Mouse (Mus musculus) megakaryocyte, adult 5-6 weeks (primary cell): Measurements from ENCODE around the gene Cdk5. TPM values are rescaled to one million over a fixed set of nuclear protein-coding genes. Genes with fewer than 3 reads are reported as not detected.

Source experiments
- ATAC-seq: 2 replicates; pipeline ENCODE4 v1.8.0; 2016; ENCODE audit warnings: mild to moderate bottlenecking, inconsistent platforms; ENCODE audit not compliant: poor library complexity, severe bottlenecking
- total RNA-seq, 2 experiments: library from RNA; stranded (forward) in 1 of 2; stranded (reverse) in 1 of 2; fragments of 153-499, 151-499 nt in 1 of 2; fragments of 221-1000, 200-1000 nt in 1 of 2; gene quantifications; 2 replicates each; pipeline versions ENCODE4 v1.2.3 to v1.2.4; 2015 to 2017

Gene Cdk5
- total RNA-seq, 2 experiments from 2014 or later = 16.9 to 18.2 TPM

DNA sequence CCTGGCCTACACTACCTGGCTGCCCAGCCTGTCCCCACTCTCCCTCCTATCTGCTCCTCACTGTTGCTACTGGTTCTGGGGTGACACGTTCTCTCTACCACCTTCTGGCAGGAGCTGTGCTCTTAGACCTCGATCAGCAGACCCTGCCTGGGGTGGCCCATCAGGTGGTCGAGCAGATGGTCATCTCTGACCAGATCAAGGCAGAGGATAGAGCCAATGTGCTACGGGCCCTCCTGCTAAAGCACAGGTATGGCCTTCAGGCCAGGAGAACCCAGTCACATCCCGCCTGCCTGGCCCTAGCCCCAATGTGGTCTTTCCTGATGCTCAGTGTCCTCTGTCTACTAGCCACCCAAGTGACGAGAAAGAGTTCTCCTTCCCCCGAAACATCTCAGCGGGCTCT is 10.7 kb upstream of the Cdk5 start:
- no peak for ATAC-seq

GRCm38 (mm10) chr5:24428596-24428995 is 5.3 kb upstream of the Cdk5 start:
- no peak for ATAC-seq

- ATAC-seq = no peak
Observed at GRCm38 (mm10) chr5:24427981-24428402, 4.7 kb upstream of the Cdk5 start.

DNA sequence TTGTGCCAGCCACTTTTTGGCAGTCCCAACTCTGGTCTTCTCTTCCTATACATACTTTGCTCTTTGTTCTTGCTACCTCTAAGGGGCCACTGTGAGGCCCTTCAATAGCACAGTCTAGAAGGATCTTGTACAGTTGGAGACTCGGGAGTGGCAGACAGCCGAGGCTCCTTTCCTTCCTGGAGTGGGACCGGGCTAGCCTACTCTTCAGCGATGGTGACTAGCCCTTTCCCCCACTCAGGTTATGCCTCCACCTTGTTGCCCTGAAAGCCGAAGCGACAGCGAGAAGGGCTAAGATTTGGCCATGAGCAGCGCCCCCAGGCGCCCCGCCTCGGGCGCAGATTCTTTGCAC is 3.9 kb upstream of the Cdk5 start:
- no peak for ATAC-seq

DNA sequence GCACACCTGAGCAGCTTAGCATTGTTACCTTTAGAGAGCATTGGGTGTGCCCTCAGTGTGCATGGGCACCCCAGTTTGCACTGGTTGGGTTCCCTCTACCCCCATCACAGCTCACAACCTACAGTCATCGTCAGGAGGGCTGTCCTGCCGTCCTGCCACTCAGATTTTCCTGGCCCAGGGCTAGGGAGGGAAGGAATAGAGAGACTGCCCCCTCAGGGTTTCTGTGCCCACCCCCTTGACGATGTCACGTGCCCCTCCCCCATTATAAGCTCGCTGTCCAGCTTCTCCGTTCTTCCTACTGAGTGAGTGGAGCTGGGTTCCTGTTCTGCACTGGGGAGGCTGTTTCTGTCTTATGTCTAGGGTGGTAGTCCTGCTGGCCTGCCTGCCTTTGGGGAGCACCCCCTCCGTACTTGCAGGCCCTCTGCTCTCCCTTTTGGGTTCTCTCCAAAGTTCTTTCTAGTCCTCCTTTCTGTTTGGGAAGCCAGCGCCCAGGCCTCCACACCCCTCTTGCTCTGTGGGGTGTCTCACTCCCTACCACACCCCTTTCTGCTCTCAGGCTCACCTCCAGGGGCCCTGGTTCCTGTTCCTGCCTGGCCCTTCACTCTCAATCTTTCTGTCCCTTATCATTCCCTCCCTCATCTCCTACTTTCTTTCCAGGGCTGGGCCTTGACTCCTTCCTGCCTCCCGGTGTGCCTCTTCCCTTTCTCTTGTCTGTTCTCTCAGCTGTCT is 3.4 kb upstream of the Cdk5 start:
- ATAC-seq = no peak

DNA sequence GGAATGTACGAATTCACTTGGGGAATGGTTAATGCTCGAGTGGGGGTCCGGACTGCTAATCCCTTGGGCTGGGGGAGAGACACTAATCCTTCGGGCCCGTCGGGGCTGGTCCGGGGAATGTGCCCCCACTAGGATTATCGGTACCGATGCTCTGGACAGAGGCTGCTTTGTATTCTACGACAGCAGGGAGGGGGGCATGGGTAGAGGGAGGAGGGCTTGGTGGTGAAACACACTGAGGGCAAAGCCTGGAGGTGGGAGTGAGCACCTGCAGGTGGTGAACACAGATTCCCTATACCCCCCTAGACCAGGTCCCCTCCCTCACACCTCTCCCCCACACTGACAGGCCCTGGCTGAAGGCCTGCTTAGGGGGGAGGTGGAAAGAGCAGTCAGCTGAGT is 2.7 kb upstream of the Cdk5 start:
- no peak for ATAC-seq

- 0 out of 2 replicates have a peak, but pooled peaks have one; percentile 3 for ATAC-seq
Observed at GRCm38 (mm10) chr5:24425421-24426036, 2.2 kb upstream of the Cdk5 start.

GRCm38 (mm10) chr5:24424861-24425411 is 1.6 kb upstream of the Cdk5 start:
- peak; percentile 50 for ATAC-seq

DNA sequence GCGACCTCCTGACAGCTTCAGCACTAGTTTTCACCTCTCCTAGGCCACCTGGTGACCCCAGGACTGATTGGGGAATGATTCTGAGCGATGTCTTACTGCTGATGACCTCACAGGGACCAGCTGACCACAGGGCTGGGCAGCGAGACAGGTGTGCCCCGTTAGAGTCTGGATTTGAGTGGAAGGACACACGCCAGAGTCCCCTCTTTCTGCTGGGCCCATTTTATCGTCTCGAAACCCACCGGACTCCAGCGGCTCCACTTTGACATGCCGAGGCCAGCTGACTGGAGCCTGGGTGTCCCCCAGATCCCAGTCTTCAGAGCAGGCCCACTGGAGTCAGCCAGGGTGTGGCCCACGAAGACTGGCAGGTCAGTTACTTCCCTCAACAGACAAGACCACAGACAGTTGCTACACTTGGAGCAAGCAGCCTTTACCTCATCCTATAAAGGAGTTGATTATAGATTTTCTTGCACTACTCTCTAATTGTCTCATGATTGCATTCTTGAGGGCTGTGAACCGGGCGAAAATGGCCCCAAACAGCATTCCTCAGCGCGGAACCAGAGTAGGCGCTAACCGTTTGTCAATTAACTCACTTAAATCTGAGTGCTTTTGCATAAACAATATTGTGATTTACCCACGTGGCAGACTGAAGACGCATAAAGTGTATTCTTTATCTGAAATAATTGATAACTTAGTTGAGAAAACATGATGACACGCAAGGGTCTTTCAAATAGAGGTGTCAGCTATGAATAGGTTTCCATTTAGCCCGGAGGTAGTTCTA is 863 bp upstream of the Cdk5 start:
- peak; percentile 55 for ATAC-seq

GRCm38 (mm10) chr5:24420381-24420780 is 2.9 kb downstream of the Cdk5 start:
- ATAC-seq = no peak

DNA sequence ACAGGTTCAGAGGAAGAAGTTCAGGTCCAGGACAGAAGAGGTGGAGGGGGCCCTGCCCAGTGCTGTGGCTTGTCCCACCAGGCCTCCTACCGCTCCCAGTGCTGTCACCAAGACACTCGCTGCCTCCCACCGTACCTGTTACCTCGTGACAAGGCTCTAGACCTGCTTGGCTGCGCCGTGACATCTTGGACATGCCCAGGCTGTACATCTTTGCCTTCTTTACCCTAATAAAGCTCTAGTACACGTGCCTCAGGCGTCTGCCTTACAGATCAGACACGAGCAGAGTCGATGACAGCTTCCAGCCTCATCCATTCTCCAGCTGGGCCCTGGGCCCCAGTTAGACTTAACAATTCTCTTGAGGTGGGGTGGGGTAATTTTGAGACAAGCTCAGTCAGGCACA is 5.7 kb downstream of the Cdk5 start:
- ATAC-seq = no peak

GRCm38 (mm10) chr5:24416222-24416736 is 7.1 kb downstream of the Cdk5 start:
- ATAC-seq = peak; percentile 90

DNA sequence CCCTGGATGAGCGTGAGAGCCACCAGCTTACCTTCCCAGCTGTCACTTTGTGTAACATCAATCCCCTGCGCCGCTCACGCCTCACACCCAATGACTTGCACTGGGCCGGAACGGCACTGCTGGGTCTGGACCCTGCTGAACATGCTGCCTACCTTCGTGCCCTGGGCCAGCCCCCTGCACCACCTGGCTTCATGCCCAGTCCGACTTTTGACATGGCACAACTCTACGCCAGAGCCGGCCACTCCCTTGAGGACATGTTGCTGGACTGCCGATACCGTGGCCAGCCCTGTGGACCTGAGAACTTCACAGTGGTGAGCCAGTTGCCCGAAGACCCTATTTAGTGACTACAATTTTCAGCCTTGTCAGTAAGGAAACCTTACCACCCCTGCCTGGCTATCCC is 9.4 kb downstream of the Cdk5 start:
- no peak for ATAC-seq

GRCm38 (mm10) chr5:24413042-24413693 is 10.2 kb downstream of the Cdk5 start, which contains the start of gene Asic3:
Gene Asic3 (plus strand): TSS chr5:24413392.
- ATAC-seq = no peak

GRCm38 (mm10) chr5:24412063-24412462 is 11.3 kb downstream of the Cdk5 start:
- no peak for ATAC-seq

DNA sequence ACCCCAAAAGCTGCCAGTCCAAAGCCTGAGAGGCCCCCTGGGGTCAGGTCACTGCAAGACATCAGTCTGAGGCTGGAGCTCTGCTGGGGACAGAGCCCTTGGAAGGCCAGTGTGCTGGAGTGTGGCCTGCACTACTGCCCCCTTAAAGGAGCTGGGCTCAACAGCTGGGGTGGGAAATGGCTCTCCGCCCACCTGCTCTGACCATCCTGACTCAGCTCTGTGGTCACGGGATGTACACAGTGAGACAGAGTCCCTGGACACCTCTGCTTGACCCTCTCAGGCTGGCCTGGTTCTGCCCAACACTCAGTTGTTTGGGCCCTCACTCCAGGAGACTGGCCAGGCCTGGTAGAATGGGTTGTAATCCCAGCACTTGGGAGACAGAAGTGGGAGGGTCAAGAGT is 13.9 kb downstream of the Cdk5 start:
- ATAC-seq = no peak

GRCm38 (mm10) chr5:24408651-24409050 is 14.7 kb downstream of the Cdk5 start:
- no peak for ATAC-seq

DNA sequence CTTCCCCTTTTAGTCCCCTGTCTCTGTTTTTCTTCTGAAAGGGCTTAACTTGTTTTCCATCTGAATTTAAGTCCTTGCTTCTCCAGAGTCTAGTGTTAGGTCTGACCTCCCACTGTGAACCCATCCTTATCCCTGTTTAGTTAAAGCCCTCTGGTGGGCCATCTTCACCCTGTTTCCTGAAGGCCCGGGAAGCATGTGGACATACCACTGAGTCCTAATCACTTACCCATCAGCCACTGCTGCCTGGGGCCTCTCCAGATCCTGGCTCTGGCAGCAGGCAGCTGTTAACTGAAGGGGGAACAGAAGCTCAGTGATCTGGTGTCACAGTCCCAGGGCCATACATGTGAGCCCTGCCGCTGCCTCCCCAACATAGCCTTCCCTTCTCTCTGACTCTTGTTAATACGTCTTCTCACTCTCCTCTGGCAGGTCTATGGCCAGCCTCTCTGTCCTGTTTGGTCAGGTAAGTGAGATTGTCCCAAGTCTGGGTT is 17.9 kb downstream of the Cdk5 start:
- ATAC-seq = no peak

GRCm38 (mm10) chr5:24404594-24405360 is 18.6 kb downstream of the Cdk5 start:
- ATAC-seq = no peak

DNA sequence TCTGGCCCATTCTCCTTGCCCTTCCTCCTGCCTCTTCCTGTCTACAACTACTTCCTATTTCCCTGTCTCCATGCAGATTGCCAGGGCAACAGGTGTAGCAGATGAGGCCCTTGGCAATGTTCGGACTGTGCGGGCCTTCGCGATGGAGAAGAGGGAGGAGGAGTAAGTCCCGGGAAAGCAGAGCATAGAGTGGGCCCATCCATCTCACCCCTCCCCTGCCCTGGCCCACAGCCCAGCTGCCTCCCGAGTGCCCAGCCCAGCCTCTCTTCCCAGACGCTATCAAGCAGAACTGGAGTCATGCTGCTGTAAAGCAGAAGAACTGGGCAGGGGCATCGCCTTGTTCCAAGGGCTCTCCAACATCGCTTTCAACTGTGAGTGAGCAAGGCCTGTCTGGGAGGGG is 21.4 kb downstream of the Cdk5 start:
- no peak for ATAC-seq
